Mouse (Mus musculus): ENCODE measurements around the gene Rfx8. TPM values are rescaled to one million over a fixed set of nuclear protein-coding genes. Genes with fewer than 3 reads are reported as not detected.
"Not testable (repeated sequence)": the region's sequence is repeated elsewhere in the genome, so short reads cannot be mapped to it uniquely, and the experiment has no call there.

The Rfx8 gene
- total RNA-seq, 2 experiments from 2014 or later = 0.32 to 0.36 TPM

DNA sequence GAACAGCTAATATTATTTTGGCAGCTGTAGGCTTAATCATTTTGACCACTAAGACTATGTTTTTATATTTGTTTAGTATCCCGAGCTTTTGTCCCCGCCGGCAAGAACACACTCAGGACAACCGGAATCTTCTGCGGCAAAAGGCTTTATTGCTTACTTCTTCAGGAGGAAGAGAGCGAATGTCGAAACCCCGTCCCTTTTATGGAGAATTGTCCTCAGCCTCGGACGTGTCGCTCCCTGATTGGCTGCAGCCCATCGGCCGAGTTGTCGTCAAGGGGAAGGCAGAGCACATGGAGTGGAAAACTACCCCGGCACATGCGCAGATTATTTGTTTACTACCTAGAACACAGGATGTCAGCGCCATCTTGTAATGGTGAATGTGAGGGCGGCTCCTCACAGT is 65.9 kb downstream of the Rfx8 start:
- intact Hi-C loops (cut with DNase I); DNase-seq: not testable (repeated sequence)

DNA sequence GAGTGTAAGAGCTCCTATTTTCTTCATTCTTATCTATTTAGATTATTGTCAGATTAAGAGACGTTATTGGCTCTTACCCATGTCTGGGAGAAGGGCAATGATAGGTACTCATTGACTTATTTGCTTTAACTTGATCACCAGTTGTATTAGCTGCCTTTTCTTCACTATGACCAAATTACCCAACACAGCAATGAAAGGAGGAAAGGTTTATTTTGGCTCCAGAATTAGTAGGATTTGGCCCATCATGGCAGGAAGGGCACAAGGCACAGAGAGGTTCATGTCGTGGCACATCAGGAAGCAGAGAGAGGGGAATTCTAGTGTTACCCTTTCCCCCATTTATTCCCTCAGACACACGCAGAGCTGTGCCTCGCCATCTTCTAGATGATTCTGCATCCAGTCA is 67.8 kb downstream of the Rfx8 start:
- no peak for DNase-seq
- intact Hi-C loops (cut with DNase I) = no loop called here

DNA sequence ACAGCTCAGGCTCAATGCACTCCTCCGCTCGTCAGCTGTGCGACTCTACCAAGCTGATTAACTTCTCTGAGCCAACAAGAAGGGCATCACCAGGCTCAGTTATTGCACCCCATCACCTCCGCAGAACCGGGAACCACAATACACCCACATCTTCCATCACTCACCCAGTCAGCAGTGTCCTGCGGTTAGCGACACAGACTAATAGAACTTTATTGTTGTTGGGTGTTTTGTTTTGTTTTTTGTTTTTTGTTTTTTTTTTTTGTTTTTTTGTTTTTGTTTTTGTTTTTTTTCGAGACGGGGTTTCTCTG is 69.6 kb downstream of the Rfx8 start, which contains the start of gene Creg2:
Gene Creg2, minus strand, starts transcription at position 234 of the 308 bp plus-strand sequence.
- intact Hi-C loops (cut with DNase I) = loop anchor here (2.0 kb wide), 1 partner anchor 36 kb away; no protein-coding TSS in a partner anchor
- no peak for DNase-seq

DNA sequence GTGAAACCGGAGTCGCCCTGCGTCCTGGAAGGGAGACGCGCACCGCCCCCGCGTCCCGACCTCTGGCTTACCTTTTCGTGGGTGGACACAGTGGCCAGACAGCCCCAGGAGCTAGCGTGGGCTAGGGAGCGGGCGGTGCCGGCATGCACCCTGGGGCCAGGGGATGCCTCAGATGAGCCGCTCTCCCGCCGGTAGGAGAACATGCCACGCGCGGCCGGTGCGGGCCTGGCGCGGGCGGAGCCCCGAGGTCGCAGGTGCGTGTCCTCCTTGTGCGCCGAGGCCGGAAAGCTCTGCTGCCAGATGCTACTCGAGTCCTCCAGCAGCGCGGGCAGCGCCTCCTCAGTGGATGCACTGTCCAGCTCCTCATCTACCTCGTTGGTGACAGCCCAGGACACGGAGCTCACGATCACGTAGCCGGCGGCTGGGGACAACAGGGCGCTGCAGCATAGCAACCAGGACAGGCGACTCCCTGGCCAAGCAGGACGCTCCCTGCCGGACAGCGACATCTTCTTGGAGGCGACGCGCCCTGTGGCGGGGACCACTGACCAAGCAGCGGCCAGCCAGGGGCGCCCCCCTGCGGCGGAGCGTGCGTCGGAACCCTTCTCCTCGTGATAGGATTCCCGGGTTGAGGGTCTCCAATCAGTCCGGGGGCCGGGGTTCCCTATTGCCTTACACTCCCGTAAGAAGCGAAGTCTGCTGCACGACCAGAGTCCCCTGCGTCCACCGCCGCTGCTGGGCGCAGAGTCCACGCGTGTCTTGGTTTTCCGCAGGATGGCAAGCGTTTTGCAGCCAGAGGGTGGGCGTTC is 70.2 kb downstream of the Rfx8 start:
- peak; percentile 64 to 74 for DNase-seq
- intact Hi-C loops (cut with DNase I) = loop anchor here (2.0 kb wide), 1 partner anchor 36 kb away; no protein-coding TSS in a partner anchor

- intact Hi-C loops (cut with DNase I) = loop anchor here (2.0 kb wide), 1 partner anchor 35 kb away; no protein-coding TSS in a partner anchor
- DNase-seq = no peak
Observed at GRCm38 (mm10) chr1:39649691-39650434, 70.9 kb downstream of the Rfx8 start.

DNA sequence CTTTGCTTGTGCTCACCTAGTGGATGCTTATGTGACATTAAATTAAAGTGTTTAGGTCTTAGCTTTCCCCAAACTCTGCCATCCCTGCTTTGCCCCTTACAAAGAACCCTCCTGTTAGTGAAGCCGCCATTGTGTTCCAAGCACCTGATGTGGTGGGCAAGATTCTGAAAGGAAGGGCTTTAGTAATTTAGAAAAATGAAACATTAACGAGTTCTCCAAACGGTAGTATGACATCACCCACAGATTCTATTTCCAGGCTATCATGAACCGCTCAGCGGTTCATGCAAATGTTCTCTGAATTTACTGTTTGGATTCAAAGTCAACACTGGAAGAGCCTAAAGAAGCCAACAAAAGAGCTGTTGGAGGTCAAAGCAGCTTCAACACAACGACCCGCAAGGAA is 72.2 kb downstream of the Rfx8 start:
- intact Hi-C loops (cut with DNase I) = no loop called here
- no peak for DNase-seq

GRCm38 (mm10) chr1:39645905-39646759 is 74.7 kb downstream of the Rfx8 start:
- DNase-seq = peak in 1 of 2 experiments; percentile 8
- intact Hi-C loops (cut with DNase I) = no loop called here

DNA sequence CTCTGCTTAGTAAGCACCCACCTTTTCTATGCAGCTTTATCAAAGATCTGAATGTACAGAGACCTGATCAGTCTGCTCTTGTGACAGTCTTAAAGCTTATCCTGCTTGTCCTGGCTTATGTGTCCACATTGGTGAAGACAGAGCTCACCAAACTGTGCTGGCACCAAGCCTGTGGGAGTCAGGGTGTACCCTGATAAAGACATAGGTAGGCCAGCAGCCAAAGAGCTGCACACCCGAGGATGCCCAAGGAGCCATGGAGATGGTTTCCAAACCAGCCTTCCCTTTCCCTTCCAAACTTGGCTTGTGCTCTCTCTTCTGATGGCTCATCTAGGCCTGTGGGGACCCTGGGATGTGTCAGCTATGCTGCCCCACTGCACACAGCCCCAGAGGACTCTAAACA is 76.5 kb downstream of the Rfx8 start:
- intact Hi-C loops (cut with DNase I) = no loop called here

DNA sequence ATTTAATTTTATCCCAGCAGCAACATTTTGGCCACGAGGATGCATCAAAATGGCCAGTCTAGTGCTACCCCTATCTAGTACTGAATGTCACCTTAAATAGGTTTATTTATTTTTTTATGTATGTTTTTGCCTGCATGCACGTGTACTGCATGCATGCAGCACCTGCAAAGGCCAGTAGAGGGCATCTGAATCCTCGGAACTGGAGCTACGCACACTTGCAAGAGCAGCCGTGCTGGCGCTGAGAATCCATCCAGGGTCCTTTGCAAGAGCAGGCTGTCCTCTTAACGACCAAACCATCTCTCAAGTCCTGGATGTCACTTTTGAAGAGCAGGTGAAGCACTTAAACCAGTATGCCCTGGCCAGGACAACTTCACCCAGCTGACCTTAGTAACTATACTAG is 79.1 kb downstream of the Rfx8 start:
- intact Hi-C loops (cut with DNase I) = no loop called here
- no peak for DNase-seq

More for the DNA sequence above, 76.5 kb downstream of the Rfx8 start:
- no peak for DNase-seq

DNA sequence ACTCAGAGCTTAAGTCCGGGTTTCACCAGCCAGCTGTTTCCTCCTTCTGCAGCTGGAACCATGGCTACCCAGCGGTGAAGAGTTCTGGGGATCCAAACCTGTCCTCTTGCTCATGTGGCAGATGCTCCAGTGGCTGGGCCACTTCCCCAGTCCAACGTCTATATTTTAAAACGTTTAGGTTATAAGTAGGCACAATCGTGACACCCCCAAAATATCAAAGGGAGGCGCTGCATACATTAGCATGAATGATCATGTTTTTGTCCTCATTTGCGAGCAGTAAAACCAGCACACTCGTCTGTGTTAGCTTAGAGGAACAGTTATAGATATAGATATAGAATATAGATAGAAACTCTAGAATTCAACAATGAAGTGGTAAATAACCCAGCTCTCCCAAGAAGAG is 83.7 kb downstream of the Rfx8 start:
- DNase-seq = no peak
- intact Hi-C loops (cut with DNase I) = no loop called here

- DNase-seq = no peak
- intact Hi-C loops (cut with DNase I) = no loop called here
Observed at GRCm38 (mm10) chr1:39636660-39637059, 84.1 kb downstream of the Rfx8 start.

DNA sequence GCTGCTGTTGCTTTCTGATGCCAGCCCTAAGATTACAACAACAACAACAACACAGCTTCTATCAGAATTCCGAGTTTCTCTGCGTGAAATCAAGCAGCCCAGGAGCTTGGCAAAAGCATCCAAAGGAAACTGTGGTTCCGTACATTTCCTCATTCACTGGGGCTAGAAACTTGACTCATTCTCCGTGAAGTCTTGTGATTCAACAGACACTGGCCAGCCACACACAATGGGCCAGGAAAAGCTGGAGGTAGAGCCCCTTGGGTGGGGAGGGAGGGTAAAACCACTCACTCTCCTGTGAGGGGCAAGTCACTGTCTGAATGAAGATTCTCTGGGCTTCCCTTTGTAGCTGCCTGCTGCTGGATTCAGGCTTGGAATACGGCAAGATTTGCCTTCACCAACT is 84.6 kb downstream of the Rfx8 start:
- intact Hi-C loops (cut with DNase I) = no loop called here
- no peak for DNase-seq

- no peak for DNase-seq
- intact Hi-C loops (cut with DNase I) = no loop called here
Observed at GRCm38 (mm10) chr1:39628606-39629005, 92.2 kb downstream of the Rfx8 start.

GRCm38 (mm10) chr1:39625491-39625890 is 95.3 kb downstream of the Rfx8 start:
- intact Hi-C loops (cut with DNase I) = no loop called here
- no peak for DNase-seq

DNA sequence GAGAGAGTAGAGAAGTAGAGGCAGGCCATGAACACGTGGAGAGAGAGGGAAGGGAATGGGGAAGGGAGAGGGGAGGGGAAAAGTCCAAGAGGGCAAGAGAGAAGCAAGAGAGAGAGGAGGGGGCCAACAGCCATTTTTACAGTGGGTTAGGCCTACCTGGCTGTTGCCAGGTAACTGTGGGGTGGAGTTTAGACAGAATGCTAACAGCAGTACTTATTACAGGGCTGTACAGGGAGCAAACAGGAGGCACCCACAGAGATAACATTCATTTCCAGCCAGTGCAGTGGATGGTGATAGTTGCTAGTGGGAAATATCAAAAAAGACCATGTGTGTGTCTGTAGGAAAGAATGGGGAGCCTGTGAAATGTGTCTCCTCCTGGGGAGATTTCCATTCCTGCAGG is 97.1 kb downstream of the Rfx8 start:
- intact Hi-C loops (cut with DNase I) = no loop called here
- DNase-seq = no peak

DNA sequence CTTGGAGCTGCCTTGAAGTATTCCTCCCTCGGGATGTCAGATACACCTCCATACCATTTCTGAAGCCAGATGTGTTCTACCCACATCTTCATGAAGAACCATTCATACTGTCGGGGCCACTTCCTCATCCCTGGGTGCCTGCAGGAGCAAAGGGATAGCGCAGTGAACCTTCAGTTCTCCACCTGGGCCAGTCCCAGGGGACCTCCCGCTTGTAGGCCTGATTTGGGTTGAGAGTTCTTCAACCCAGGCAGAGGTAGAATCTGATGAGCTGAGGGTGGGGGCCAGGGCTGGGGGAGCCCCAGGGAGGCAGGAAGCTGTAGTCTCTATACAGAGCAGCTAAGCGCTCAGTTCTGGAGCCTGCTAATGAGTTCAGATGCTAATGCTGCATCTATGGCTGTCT is 97.7 kb downstream of the Rfx8 start:
- intact Hi-C loops (cut with DNase I) = no loop called here
- no peak for DNase-seq

DNA sequence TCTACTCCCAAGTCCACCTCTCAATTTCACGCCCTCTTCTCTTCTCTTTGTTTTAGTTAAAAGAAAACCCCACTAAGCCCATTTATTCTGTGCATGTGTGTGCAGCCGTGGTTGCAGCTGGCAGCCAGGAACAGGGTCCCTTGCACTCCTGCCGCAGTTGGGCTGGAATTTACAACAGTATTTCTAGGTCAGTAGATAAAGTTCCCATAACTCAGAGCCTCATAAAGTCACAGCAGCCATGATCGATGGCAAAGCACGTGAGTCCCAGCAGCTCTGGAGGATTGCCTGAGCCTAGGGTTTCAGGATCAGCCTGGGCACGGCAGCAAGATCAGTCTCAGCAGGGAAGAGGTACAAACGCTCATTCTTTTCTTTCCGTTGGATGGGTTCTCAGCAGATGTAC is 102.3 kb downstream of the Rfx8 start:
- DNase-seq = no peak
- intact Hi-C loops (cut with DNase I) = loop anchor here (5.0 to 10.0 kb wide), 3 partner anchors 64 to 926 kb away; no protein-coding TSS in a partner anchor

DNA sequence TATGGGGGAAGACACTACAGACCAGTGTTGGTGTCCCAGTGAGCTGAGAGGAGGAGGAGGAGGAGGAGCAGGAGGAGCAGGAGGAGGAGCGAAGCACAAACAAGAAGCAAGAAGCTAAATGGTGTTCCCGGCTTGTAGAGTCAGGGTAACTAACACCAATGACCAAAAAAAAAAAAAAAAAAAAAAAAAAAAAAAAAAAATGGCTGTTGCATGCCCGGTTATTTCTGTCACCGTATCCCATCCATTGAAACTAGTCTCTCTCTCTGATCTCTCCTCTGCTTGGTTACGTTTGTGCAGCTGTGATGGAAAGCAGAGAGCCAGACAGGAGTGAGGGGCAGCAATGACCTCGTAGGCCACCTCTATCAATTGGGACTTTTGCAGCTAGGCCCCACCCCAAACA is 105.3 kb downstream of the Rfx8 start:
- intact Hi-C loops (cut with DNase I) = loop anchor here (2.0 to 10.0 kb wide), 4 partner anchors 35 to 929 kb away; partner anchors contain the start of gene Creg2
- no peak for DNase-seq

Data from heart, postnatal 14 days (tissue).